Mouse (Mus musculus) cerebellum, adult (tissue): Measurements from ENCODE around the gene Mthfsd.

Source experiments
- ATAC-seq: cut with Nextera tagmentation; 2 replicates; pipeline ENCODE4 v1.9.2; 2017; ENCODE audit warnings: mild to moderate bottlenecking, moderate library complexity, mixed read lengths; ENCODE audit not compliant: insufficient number of reproducible peaks, low FRiP score, low TSS enrichment

The Mthfsd gene

DNA sequence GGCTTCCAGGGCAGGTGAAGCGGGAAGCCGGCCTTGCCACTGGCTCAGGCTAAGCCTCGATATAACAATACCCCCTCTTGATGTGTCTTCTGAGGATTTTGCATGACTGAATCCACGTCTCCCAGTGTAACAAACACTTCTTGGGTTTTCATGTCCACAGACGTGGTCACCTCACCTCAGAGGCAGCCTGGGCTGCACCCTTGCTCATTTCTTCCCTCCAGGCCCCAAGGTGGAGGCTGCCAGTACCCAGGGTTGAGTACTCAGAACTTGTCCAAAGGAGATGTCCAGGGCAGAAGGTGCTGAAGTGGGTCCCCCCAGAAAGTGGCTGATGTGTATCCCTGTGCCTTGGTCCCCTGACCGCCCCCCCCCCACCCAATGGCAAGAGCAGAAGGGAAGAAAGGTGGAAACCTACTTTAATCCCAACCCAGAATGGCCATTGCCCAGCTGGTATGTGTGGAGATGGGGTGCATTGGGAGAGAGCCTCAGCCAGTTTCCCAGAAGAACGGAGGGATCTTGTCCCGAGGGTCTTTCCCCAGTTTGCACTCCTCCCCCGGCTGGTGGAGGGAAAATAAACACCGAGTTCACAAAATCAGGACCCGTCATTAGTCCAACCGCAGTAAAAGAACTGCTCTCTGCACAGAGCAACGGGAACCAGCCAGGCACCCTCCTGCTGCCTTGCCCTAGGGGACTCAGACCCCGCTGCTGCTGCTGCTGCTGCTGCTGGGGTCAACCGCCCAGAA lies 33.9 kb downstream of the Mthfsd start:
- ATAC-seq, result no peak

DNA sequence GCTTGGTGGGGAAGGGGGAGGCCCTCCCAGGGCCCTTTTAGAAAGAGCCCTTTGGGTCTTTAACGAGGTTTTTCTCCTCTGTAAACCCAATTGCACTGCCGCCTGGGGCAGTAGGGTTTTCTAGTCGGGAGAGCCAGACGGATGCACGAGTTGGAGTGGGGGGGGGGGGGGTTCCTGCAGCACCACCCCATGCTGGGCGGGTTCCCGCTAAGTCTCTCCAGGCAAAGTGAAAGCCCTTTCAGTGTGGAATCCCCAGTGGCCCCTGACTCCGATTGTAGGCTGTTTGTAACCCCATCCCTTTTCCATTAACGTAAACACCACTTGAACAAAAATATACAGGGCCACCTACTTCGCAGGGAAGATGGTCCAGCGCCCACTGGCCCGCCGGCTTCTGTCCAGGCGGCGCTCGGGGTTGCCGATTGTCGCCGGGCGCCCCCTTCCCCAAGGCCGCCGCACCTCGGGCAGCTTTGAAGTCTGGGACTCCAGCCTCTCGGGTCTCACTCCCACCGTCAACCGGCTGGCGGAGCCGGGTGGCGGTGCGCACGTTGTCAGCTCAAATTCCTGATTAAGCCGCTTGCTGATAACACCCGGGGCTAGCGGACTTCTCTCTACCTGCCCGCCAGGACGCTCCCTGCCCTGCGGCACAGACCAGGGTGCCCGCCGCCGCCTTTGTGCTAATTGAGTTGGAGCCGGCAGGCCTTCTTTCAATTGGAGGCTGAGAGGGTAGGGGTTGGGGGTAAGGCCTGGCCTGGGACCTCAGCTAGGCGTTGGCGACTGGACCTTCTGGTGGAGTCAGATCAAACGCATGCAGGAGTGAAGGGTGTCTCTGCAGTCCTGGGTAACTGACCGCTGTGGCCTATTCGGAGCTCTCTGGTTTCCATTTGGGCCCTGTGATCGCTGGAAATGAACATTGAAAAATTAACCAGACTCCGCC lies 34.8 kb downstream of the Mthfsd start:
- no peak for ATAC-seq

DNA sequence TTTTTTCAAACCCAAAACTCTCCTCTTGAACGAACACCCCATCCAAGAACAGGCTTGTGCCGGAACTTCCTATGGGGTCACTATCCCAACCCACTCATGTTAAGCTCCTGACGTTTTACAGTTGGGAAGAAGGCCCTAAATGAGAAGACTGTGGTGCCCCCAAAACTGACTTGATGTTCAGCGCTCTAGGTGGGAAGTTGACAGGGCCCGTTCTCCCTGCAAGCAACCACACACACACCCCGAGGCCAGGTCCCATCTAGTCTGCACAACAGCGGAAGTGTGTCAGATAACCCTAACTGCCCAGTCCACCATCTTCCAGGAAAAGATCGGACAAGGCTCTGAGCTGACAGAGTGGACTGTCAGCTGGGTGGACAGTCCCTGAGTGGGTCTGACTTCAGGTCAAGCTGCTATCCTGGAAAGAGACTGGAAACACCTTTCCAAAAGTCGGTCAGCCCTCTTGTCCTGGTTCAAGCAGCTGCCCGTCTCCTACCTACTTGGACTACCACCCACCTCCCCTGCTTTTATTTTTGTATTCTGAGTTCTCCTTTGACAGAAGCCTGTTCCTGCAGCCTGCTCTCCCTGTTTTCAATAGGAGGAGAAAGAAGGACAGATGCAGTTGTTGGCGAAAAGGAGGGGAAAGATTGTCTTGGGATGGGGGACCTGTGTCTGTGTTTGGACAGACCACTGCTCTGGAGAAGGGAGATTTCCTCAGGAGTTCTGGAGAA lies 35.6 kb downstream of the Mthfsd start:
- no peak for ATAC-seq

DNA sequence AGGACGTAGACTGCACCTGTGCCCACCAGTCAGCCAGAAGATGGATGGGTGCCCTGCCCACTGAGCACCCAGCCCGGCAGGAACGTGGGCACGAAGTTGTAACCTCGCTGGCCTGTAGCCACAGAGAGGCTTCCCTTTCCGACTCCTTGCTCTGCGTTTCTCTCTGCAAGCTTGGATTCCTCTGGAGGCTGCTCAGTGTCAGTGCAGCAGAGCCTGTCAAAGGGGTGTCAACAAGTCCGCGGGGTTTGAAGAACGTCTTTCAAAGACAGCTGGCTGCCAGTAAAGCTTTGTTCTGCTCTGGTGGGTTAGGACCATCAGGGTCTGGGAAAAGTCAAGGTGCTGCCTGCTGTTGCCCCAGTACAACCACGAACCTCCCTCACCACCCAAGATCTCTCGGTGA lies 36.7 kb downstream of the Mthfsd start:
- no peak for ATAC-seq

DNA sequence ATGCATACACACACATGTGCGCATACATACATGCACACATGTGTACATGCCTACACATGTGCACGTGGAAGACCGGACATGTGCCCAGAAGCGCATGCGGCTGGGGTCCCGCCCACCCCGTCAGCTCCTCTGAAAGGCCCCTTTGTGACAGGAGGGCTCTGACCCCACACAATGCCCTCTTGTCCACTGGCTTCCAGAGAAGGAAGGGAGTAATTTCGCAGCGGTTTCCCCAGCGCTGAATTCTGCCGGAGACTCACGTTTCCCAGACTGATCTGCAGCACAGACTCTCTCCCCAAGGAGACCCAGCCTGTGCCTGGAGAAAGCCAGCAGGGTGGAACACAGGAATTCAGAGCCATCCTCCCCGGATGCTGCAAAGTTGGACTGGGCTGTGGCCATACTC lies 44.5 kb downstream of the Mthfsd start:
- no peak for ATAC-seq

DNA sequence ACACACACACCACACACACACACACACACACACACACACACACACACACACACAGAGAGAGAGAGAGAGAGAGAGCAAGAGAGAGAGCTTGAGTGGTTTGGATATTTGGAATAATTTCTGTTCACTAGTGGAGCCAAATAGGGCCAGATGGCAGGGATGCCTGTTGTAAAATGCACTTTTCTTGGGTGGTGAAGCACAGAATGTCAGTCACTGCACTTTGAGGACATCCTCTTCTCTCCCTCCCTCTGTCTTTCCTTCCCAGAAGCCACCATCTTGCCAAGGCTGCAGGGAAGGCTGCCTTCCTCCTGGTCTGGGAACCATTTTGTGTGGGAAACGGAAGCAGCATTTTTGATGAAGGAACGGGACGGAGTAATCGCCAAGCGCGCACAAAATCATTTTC lies 45.7 kb downstream of the Mthfsd start:
- no peak for ATAC-seq

DNA sequence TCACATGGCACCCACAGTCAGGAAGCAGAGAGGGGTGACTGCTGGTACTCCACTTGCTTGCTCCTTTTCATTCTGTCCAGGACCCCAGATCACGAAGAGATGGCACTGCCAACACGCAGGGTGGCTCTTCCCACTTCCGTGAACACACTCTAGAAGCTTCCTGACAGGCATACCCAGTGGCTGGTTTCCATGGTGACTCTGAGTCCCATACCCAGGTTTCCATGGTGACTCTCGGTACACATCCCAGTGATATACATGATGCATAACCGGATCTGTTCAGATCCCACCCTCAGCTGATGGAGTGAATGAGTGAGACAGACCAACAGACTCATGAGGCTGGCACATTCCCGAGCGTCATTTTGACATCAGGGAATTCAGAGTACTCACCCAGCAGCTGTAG lies 49.1 kb downstream of the Mthfsd start:
- ATAC-seq, result no peak

DNA sequence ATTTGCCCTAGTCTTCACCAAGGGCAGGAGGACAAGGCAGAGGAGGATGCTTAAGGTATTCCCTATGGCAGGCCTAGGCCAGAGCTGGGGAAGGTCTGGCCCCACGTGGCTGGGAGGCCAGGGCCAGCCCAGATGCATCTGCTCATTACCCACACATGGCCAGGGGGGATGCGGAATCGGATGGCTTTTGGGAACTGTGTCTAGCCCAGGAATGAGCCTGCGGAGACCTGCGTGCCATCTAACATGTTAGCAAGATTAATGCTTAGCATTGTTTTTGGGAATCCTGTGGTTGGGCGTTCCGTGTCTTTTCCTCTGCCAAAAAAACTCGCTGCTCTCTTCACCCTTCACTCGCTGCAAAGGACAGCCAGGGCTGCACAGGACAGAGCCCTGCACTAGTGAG lies 50.1 kb downstream of the Mthfsd start:
- no peak for ATAC-seq

DNA sequence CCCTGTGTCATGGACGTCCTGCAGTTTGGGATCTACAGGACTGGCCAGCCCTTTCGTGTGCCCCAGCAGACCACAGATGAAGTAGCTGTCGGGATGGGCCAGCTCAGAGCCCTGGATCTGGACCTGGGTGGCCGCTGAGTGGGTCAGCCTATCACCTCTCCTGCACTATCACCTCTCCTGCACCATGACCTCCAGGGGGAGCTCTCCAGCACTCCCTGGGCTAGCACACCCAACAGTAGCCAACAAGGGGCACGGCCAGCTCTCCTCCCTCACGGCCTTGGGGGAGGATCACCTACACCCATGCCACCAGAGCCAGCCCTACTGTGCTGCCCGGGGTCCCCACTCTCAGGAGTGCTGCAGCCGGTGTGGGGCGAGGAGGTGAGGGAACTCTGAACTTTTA lies 60.8 kb downstream of the Mthfsd start:
- ATAC-seq, result no peak

DNA sequence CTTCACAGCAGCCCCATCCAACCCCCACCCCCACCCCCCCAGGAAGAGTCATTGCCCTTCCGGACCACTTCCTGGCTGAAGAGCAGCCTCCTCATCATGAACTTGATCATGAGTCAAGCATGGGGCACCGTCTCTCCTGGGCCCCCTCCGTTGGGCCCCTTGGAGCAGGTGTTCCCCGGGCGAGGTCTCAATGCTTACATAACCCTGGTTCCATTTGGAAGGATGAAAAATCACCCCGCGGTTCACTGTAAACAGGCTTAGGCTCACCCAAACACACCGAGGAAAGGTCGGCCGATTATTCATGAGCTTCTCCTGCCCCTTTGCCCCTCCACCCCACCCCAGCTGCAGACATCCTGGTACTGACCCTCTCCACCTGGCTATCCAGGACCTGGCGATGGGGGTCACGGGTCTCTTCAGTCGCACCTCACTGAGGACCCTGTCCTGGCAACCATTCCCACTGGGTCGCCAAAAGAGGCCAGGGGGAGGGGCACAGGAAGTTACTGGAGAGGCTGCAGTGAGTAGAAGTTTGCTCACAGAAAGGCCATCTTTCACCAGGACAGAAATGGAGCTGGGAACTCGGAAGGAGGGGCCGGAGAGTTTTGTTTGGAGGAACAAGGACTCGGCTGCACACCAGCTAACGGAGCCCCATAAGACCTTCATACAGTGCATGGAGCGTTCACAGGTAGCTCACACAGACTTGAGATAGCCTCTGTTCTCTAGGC lies 64.3 kb downstream of the Mthfsd start:
- ATAC-seq, result no peak
